Mouse (Mus musculus): Measurements from ENCODE around the gene Idnk. TPM values are rescaled to one million over a fixed set of nuclear protein-coding genes. Genes with fewer than 3 reads are reported as not detected.
"Not testable (repeated sequence)": the region's sequence is repeated elsewhere in the genome, so short reads cannot be mapped to it uniquely, and the experiment has no call there.

Gene Idnk
- polyA plus RNA-seq, 1 experiment from 2014 or later: 35.7 TPM

- Histone ChIP-seq H3K27ac (ENCODE audit: low read depth) (peak overlapping the region; percentile 99), H3K36me3 (ENCODE audit: control insufficient read depth, insufficient read depth, low read length) (peaks cover 15% of the 10 kb centered on the region), H3K4me2 (ENCODE audit: low read length) (peak overlapping the region; percentile 81), H3K4me3 (ENCODE audit: low read depth, low read length) (peak overlapping the region; percentile 100), H3K9me3 (ENCODE audit: control insufficient read depth, low read length) (no peaks in the 10 kb centered on the region), H3K27me3 (replicated peaks; ENCODE audit: control insufficient read depth, insufficient read depth, low read length) (no peaks in the 10 kb centered on the region), H3K9ac (ENCODE audit: low read length) (peak overlapping the region; percentile 99), H3K4me1 (replicated peaks; ENCODE audit: control insufficient read depth, insufficient read depth, low read length) (peaks cover 28% of the 10 kb centered on the region)
- under 1% methylated on average over 82 of the region's 83 CpGs for WGBS
- DNase-seq (ENCODE audit: low spot score) (peak; percentile 96), ATAC-seq (replicated peaks; ENCODE audit: low FRiP score, low TSS enrichment, low read depth) (peak; percentile 97)
Observed at GRCm38 (mm10) chr13:58128768-58129671, 28.4 kb upstream of the Idnk start.

DNA sequence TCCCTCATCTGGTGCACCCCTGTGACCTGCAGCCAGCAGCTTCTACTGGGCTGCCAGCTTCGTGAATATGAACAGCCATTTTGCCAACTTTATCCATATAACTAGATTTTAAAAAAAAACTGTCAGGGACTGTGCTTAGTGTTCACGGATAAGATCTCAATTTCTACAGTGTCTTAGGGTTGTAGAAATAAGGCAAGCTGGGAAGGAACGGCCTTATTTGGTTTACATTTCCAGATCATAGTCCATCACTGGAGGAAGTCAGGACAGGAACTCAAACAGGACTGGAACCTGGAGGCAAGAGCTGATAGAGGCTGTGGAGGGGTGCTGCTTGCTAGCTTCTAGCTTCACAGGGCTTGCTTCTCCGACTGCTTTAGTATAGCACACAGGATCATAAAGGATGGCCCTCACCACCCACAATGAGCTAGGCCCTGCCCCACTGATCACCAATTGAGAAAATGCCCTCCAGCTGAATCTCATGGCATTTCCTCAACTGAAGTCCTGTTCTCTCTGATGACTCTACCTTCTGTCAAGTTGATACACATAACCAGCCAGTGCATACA, 27.7 kb upstream of the Idnk start:
- no peak for ATAC-seq (replicated peaks; ENCODE audit: low FRiP score, low TSS enrichment, low read depth)
- no peak for DNase-seq (ENCODE audit: low spot score)
- peaks cover 14% of the 10 kb centered on the region for H3K36me3 ChIP-seq (ENCODE audit: control insufficient read depth, insufficient read depth, low read length)

DNA sequence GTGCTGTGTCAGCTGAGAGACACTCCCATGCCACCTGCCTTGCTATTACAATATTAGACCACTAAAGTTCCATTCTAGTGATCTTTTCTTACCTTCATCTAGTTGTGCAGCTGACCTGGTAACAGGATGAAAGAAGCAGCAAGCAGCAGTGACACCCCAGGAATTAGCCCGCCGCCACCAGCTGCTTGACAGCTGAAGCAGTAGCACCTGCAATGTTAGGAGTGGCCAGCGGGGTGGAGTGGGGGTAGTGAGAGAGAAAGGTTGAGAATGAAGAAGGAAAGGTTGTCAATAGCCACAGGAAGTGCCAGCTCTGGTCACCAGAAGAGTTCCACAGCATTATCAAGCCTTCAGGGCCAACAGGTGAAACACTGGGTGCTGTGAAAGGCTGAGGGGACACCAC, 25.8 kb upstream of the Idnk start:
- no peak overlapping the region for H3K4me2 ChIP-seq (ENCODE audit: low read length)
- no peaks in the 10 kb centered on the region for H3K9me3 ChIP-seq (ENCODE audit: control insufficient read depth, low read length)
- no peak for ATAC-seq (replicated peaks; ENCODE audit: low FRiP score, low TSS enrichment, low read depth)
- H3K4me3 ChIP-seq (ENCODE audit: low read depth, low read length): no peak overlapping the region
- H3K36me3 ChIP-seq (ENCODE audit: control insufficient read depth, insufficient read depth, low read length): no peaks in the 10 kb centered on the region
- no peak overlapping the region for H3K27ac ChIP-seq (ENCODE audit: low read depth)
- WGBS: 51% methylated on average over 3 of the region's 3 CpGs
- no peaks in the 10 kb centered on the region for H3K27me3 ChIP-seq (replicated peaks; ENCODE audit: control insufficient read depth, insufficient read depth, low read length)
- peaks cover 6% of the 10 kb centered on the region; the same call in 1 of the 2 replicates for H3K4me1 ChIP-seq (replicated peaks; ENCODE audit: control insufficient read depth, insufficient read depth, low read length)
- no peak for DNase-seq (ENCODE audit: low spot score)
- H3K9ac ChIP-seq (ENCODE audit: low read length): no peak overlapping the region

More for the DNA sequence above, 27.7 kb upstream of the Idnk start:
- H3K4me1 ChIP-seq (replicated peaks; ENCODE audit: control insufficient read depth, insufficient read depth, low read length): peaks cover 20% of the 10 kb centered on the region
- H3K27ac ChIP-seq (ENCODE audit: low read depth): peak overlapping the region; percentile 99
- no peaks in the 10 kb centered on the region for H3K9me3 ChIP-seq (ENCODE audit: control insufficient read depth, low read length)
- no peaks in the 10 kb centered on the region for H3K27me3 ChIP-seq (replicated peaks; ENCODE audit: control insufficient read depth, insufficient read depth, low read length)
- H3K4me3 ChIP-seq (ENCODE audit: low read depth, low read length): peak overlapping the region; percentile 100
- peak overlapping the region; percentile 99 for H3K9ac ChIP-seq (ENCODE audit: low read length)
- peak overlapping the region; percentile 81 for H3K4me2 ChIP-seq (ENCODE audit: low read length)
- 25% methylated on average over 4 of the region's 4 CpGs for WGBS

DNA sequence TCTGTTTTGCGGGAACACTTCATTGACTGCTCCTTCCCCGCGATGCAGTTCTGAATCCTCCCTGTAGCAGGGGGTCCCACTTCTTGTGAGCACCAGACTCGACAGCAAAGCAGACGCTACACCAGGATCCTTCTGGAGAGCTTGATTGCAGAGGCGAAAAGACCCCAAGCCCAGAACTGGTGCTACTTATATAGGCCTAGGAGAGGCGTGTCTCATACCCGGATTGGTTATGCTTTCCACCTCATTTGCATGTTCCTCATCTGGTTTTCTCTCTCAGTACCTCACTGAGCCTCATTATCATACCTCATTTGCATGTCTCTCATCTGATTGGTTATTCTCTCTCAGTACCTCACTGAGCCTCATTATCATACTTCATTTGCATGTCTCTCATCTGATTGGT, 10.8 kb upstream of the Idnk start:
- not testable (repeated sequence) for H3K27ac ChIP-seq (ENCODE audit: low read depth); H3K36me3 ChIP-seq (ENCODE audit: control insufficient read depth, insufficient read depth, low read length); H3K4me2 ChIP-seq (ENCODE audit: low read length); H3K4me1 ChIP-seq (replicated peaks; ENCODE audit: control insufficient read depth, insufficient read depth, low read length); H3K27me3 ChIP-seq (replicated peaks; ENCODE audit: control insufficient read depth, insufficient read depth, low read length); H3K4me3 ChIP-seq (ENCODE audit: low read depth, low read length); H3K9ac ChIP-seq (ENCODE audit: low read length); ATAC-seq (replicated peaks; ENCODE audit: low FRiP score, low TSS enrichment, low read depth); H3K9me3 ChIP-seq (ENCODE audit: control insufficient read depth, low read length); DNase-seq (ENCODE audit: low spot score)
- whole genome bisulfite sequencing: 96% methylated on average over 8 of the region's 8 CpGs

GRCm38 (mm10) chr13:58147760-58148159, 9.7 kb upstream of the Idnk start:
- no peak overlapping the region for H3K9ac ChIP-seq (ENCODE audit: low read length)
- H3K27me3 ChIP-seq (replicated peaks; ENCODE audit: control insufficient read depth, insufficient read depth, low read length): no peaks in the 10 kb centered on the region
- no peak overlapping the region for H3K27ac ChIP-seq (ENCODE audit: low read depth)
- DNase-seq (ENCODE audit: low spot score): no peak
- no peak overlapping the region for H3K4me3 ChIP-seq (ENCODE audit: low read depth, low read length)
- H3K4me2 ChIP-seq (ENCODE audit: low read length): no peak overlapping the region
- 69% methylated on average over 1 of the region's 1 CpGs for WGBS
- no peaks in the 10 kb centered on the region for H3K4me1 ChIP-seq (replicated peaks; ENCODE audit: control insufficient read depth, insufficient read depth, low read length)
- H3K9me3 ChIP-seq (ENCODE audit: control insufficient read depth, low read length): 0 out of 2 replicates have a peak, but pooled peaks cover 5% of the 10 kb centered on the region
- ATAC-seq (replicated peaks; ENCODE audit: low FRiP score, low TSS enrichment, low read depth): no peak
- no peaks in the 10 kb centered on the region for H3K36me3 ChIP-seq (ENCODE audit: control insufficient read depth, insufficient read depth, low read length)

DNA sequence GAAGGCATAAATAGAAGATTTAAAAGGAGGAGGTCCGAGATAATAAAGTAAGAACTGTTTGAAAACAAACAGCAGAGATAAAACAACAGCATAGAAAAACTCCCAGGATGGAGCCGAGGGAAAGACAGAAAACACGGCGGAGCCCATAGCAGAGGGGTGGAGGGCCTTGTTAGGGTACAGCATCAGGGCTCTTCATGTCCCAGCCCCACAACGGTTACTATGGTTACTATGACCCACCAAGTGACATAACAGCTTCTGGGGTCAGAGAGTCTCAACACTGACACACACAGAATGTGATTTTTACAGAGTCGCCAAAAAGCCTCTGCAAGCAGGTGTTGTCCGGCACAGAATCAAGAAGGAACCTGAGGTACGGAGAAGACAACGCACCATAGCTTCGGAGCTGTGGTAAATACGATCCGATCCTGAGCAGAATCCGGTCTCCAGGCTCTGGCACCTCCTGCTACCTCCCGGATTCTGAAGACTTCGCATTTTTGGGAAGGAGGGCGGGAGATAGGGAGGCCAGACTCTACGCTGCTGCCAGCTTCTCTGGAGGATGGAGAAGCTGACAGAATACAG, 9.1 kb upstream of the Idnk start:
- DNase-seq (ENCODE audit: low spot score) (peak; percentile 86), ATAC-seq (replicated peaks; ENCODE audit: low FRiP score, low TSS enrichment, low read depth) (peak; percentile 84)
- H3K9ac ChIP-seq (ENCODE audit: low read length): no peak overlapping the region
- no peak overlapping the region for H3K27ac ChIP-seq (ENCODE audit: low read depth)
- no peaks in the 10 kb centered on the region for H3K36me3 ChIP-seq (ENCODE audit: control insufficient read depth, insufficient read depth, low read length)
- peak overlapping the region; percentile 26 for H3K4me3 ChIP-seq (ENCODE audit: low read depth, low read length)
- no peaks in the 10 kb centered on the region for H3K27me3 ChIP-seq (replicated peaks; ENCODE audit: control insufficient read depth, insufficient read depth, low read length)
- no peaks in the 10 kb centered on the region for H3K4me1 ChIP-seq (replicated peaks; ENCODE audit: control insufficient read depth, insufficient read depth, low read length)
- 0 out of 2 replicates have a peak, but pooled peaks cover 5% of the 10 kb centered on the region for H3K9me3 ChIP-seq (ENCODE audit: control insufficient read depth, low read length)
- peak overlapping the region; percentile 64 for H3K4me2 ChIP-seq (ENCODE audit: low read length)
- WGBS: 1% methylated on average over 17 of the region's 17 CpGs

- Histone ChIP-seq H3K4me1 (replicated peaks; ENCODE audit: control insufficient read depth, insufficient read depth, low read length) (no peaks in the 10 kb centered on the region), H3K4me3 (ENCODE audit: low read depth, low read length) (peak overlapping the region; percentile 26; the same call in 1 of the 2 replicates), H3K9me3 (ENCODE audit: control insufficient read depth, low read length) (0 out of 2 replicates have a peak, but pooled peaks cover 5% of the 10 kb centered on the region), H3K27ac (ENCODE audit: low read depth) (no peak overlapping the region), H3K9ac (ENCODE audit: low read length) (no peak overlapping the region), H3K36me3 (ENCODE audit: control insufficient read depth, insufficient read depth, low read length) (no peaks in the 10 kb centered on the region), H3K4me2 (ENCODE audit: low read length) (peak overlapping the region; percentile 64), H3K27me3 (replicated peaks; ENCODE audit: control insufficient read depth, insufficient read depth, low read length) (no peaks in the 10 kb centered on the region)
- WGBS: 43% methylated on average over 5 of the region's 5 CpGs
- DNase-seq (ENCODE audit: low spot score) (peak; percentile 54), ATAC-seq (replicated peaks; ENCODE audit: low FRiP score, low TSS enrichment, low read depth) (no peak)
Observed at GRCm38 (mm10) chr13:58149033-58149558, 8.4 kb upstream of the Idnk start.

GRCm38 (mm10) chr13:58149629-58150028, 7.8 kb upstream of the Idnk start:
- Histone ChIP-seq H3K4me3 (ENCODE audit: low read depth, low read length) (no peak overlapping the region), H3K9ac (ENCODE audit: low read length) (no peak overlapping the region), H3K27me3 (replicated peaks; ENCODE audit: control insufficient read depth, insufficient read depth, low read length) (no peaks in the 10 kb centered on the region), H3K4me2 (ENCODE audit: low read length) (no peak overlapping the region), H3K27ac (ENCODE audit: low read depth) (no peak overlapping the region), H3K36me3 (ENCODE audit: control insufficient read depth, insufficient read depth, low read length) (no peaks in the 10 kb centered on the region), H3K9me3 (ENCODE audit: control insufficient read depth, low read length) (0 out of 2 replicates have a peak, but pooled peaks cover 5% of the 10 kb centered on the region), H3K4me1 (replicated peaks; ENCODE audit: control insufficient read depth, insufficient read depth, low read length) (no peaks in the 10 kb centered on the region)
- DNase-seq (ENCODE audit: low spot score) (no peak), ATAC-seq (replicated peaks; ENCODE audit: low FRiP score, low TSS enrichment, low read depth) (no peak)
- WGBS: 88% methylated on average over 3 of the region's 3 CpGs
